Mouse (Mus musculus): ENCODE measurements around the gene Kmt5b.

The Kmt5b gene

DNA sequence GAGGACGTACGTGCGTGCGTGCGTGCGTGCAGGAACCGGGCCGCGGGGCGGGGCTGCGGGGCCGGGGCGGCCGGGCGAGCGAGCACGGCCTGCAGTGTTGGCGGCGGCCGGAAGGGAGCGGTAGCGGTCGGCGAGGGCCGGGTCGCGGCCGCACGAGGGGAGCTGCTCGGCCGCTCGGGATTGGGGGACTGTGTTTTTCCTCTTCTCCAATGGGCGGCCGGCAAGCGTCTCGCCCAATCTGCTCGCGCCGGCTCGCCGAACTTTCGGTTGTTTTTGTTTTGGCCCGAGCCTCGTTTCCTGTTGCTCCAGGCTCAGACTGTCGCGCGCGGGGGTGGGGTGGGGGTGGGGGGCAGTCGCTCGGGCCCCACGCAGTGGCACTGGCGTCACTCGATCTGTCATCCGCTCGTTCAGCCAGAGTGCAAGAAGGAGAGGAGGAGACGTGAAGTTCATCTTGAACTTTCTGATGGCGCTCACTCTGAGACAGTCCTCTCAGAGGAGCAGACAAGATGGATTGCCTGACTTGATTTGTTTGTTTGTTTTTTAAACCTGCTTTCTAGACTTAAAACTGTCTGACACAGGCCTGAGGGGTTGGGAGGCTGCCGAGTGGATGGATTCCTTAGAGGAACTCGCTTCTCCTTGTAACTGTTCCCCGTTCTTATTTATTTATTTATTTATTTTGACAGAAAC is 1.6 kb downstream of the Kmt5b start:
- peak; percentile 87 to 94 for DNase-seq

DNA sequence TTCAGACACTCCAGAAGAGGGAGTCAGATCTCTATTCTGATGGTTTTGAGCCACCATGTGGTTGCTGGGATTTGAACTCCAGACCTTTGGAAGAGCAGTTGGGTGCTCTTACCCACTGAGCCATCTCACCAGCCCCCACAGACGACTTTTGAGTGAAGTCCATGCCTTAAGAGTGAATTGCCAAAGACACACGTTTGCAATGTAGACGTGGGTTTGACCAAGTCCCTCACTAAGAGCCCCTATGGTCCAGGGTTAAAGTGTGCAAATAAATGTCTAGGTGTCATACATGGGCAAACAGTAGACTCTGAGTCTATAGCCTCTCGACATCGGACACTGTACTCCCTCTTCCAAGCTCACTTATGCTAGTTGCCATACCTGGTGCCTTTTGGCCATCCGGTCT is 2.3 kb downstream of the Kmt5b start:
- DNase-seq: no peak

DNA sequence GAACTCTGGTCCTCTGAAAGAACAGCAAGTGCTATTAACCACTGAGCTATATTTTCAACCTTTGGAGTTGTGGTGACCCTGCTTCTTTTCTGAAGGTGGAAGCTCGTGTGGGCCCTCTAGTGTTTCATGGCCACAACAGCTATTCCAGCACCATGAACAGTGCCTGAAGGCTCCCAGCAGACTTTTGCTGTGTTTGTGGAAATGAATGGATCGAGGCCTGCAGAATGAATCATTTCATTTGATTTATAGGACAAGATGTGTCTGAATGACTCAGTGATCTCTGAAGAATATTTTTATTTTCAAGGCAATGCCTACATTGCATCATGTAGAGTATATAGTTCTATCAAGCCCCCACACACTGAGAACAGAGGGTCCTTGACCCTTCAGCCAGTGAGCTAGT is 6.9 kb downstream of the Kmt5b start:
- no peak for DNase-seq

DNA sequence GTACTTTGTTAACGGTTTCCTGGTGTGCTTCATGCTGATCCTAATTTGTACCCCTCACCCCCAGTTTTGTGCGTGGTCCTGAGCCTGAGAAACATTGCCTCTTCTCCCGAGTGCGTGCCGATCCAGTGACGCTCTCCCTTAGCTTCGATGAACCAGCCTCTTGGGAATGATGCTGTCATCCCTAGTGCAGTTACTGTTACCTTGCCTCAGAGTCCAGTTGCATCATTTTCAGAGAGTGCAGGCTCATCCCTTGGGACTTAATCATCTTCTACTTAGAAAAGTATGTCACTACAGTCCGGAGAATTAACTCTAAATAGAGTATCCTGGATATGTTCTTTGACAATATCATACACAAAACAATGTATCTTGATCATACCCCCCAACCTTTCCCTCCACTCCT is 11.5 kb downstream of the Kmt5b start:
- DNase-seq: no peak

DNA sequence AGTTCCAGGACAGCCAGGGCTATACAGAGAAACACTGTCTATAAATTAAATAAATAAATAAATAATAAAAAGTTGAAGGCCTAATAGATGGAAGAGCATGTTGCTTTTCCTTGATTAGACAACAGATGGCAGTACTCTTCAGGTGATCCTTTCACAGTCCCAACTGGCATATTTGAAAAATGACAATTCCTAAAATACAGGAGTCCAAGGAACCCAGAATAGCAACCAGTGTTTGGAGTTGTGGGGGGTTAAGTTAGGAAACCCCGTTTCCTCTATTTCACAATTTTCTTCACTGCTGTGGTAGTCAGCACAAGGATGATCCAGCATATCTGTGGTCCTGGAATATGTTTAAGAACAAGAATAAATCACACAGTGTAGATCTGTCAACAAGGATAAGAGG is 22.9 kb downstream of the Kmt5b start:
- DNase-seq: no peak

DNA sequence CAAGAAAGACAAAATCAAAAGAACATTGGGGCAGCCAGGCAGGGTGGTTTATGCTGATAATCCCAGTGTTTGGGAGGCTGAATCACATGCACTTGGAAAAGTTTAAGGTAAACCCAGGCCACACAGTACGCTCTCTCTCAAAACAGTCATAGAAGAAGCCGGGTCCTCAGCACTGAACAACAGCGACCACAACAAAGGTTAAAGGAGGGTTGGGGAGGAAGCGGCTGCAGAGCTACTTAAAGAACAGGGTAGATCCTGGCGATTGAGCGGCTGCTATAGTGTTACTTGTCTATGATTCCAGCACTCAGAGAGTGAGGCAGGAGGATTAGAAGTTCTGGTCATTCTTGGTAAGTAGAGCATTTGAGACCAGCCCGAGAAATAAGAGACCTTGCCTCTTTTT is 38.3 kb downstream of the Kmt5b start:
- DNase-seq: no peak

DNA sequence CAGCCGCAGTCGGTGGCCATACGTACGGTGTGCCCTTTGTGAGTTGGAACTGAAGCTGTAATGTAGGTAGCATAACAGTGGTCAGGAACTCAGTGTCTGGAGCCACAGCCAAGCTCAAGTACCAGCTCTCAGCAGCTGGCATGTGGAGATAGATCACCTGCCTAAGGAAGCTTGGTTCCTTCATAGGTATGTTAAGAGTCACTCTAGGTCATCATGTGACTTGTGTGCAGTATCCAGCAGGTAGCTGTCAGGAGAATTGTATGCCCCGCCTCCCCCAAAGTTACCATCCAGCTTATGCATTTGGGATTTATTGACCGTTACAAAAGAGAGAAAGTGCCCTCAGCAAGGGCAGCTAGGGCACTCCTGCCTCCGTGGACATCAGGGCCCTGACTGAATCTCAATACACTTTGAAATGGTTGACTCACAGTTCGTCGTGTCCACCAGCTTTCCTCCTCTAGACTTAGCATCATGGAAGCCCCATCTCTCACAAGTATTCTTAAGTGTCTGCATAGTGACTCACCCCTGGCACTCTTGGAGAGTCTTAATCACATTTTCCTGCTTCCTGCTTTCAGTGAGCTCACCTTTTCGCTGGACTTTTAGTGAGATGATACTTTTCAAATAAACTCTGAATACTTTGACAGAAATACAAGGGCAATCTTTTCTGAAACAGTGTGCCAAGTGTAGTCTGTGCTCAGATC is 43.5 kb downstream of the Kmt5b start:
- DNase-seq: no peak

DNA sequence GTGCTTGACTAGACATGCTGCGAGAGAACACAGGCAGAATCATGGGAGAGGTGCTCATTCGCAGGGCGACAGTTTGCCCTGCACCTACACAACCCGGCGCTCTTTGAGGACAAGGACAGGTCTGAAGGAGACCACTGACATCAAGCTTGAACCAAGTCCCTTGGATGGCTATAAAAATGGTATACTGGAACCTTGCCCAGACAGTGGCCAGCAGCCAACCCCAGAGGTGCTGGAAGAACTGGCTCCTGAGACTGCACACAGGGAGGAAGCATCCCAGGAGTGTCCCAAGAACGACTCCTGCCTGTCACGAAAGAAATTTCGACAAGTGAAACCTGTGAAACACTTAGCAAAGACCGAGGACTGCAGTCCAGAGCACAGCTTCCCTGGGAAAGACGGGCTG is 47.2 kb downstream of the Kmt5b start:
- no peak for DNase-seq

DNA sequence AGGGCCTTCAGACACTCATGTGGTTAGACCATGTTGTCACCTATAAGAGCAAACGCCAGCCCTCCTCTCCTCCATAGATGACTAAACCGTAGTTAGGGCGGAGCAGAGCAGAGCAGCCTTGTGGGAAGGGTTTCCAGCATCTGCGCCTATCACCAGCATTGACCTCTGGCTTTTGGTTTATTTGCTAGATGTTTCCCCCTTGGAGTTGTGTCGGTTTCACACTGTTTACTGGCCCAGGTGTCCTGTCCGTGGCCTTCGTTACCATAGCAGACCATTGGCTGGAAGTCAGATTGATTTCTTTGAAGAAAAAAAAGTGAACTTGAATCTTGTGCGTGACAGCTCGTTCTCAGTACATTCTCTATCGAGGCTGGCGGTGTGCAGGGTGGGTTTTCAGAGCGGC is 48.6 kb downstream of the Kmt5b start:
- no peak for DNase-seq

DNA sequence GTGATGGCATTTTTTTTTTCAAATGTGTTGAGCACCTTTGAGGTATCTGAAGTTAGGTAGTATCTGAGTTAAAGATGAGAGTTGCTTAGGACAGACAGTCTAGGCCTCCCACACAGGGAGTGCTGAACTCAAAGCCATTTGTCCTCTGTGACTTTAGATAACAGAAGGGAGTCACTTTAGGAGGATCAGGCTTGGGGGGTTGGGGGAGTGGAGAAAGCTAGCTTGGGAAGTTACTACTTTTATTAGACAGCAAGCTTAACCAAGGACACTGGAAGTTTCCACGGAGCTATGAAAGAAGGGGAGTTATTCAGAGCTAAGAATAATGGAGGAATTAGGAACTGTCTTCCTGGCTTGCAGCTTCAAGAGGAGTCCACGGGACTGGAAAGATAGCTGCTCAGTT is 51.9 kb downstream of the Kmt5b start:
- no peak for DNase-seq

DNA sequence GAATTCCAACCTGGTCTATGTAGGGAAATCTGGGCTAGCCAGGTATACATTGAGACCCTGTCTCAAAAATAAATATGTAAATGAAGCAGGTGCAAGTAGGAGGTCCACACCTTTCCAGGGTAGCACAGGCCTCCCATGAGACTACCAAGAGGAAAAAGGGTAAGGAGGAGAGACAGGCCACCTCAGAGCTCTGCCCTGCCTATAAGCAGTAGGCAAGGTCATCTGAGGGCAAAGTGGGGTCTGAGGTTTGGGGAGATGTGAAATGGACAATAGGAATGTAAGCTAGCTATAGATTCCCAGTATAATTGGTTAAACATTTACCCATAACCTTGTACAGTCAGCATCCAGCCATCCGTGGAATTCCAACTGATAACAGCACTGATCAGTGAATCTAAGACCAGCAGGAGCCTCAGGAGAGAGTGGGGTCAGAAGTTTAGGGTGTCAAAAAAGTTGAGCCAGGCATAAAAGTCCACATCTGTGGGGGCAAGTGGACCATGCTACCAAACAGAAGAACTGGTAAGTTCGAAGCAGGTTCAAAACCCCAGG is 52.8 kb downstream of the Kmt5b start:
- DNase-seq: no peak

DNA sequence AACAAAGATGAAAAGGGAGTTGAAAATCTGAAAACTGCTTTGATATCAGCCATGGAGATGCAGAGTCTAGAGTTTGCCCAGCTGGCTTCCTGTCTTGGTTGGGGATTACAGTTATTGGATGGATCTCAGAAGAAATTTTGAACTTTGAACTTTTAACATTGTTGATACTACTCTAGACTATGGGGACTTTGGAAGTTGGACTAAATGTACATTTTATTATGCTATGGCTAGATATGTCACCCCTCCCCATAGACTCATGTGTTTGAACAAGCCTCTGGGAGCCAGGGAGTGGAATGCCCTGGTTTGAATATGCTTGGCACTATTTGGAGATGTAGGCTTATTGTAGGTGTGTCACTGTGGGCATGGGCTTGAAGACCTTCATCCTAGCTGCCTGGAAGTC is 57.8 kb downstream of the Kmt5b start:
- no peak for DNase-seq

DNA sequence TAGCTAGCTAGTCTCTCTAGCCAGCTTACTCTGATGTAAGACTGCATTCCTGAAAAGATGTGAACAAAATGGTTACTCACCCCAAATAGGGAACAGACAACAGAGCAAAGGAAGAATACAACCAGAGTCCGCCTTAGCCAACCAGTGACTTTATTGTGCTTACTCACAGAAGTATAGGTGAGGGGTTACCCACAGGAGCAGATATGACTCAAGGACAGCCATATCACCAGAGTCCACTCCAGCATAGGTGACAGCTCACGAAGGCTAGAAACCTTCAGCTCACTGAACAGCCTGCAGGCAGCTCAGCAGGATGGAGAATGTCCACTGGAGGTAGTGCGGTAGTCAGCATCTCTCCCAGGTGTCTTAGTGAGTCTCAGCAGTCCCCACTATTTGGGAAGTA is 62.6 kb downstream of the Kmt5b start:
- DNase-seq: no peak

DNA sequence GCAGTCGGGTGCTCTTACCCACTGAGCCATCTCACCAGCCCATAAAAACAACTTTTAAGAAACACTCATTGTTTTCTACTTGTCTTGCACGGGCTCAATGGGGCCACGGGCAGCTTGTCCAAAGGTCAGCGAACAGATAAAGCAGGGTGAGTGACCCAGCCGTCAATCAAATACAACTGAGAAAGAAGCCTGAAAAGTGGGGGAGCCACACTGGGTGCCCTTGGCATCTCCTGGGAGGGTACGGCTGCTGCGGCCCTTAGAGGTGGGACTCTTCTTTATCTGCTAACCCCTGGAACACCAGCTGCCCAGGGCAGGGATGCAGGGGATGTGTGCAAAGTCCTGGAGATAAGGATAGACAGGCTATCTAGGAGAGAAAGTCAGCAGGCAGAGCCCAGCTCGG is 64.5 kb downstream of the Kmt5b start:
- DNase-seq: no peak

DNA sequence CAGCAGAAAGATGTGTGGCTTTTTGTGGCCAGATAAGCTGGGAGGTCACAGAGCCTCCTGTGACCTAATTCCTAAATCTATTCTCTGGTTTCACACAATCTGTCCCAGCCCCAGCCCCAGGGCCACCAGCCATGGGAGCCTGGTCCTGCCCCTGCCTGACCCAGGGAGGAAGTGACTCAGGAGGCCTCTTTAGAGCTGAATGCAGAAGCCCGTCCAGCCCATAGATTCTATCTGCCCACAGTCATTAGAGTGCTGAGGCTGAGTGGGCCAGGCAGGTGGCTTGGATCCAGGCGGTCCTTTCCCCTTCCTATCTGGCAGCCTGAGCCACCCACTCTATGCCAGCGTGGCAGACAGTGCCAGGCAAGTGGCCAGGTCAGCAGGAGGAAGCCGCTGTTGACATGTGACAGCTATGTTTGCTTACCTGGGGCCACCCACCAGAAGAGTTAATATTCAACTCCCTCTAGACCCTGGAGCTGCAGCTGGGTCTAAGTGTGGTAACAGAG is 65.7 kb downstream of the Kmt5b start:
- no peak for DNase-seq

DNA sequence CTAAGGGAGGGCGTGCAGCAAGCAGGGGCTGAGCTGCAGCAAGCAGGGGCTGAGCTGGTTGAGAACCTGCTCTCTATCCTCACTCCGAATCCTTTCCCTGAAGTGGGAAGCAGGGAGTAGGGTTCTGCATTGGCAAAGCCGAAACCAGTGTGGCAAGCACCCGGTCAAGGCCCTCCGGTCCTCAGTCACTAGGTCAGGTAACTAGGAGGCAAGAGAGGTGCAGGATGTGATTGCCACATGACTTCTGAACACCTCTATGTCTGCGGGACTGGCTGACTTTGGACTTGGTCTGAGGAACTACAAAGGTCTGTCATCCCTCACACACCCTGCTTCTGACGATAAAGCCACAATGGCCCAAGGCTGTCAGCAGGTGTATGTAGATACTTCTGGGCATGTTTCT is 67.1 kb downstream of the Kmt5b start:
- no peak for DNase-seq

DNA sequence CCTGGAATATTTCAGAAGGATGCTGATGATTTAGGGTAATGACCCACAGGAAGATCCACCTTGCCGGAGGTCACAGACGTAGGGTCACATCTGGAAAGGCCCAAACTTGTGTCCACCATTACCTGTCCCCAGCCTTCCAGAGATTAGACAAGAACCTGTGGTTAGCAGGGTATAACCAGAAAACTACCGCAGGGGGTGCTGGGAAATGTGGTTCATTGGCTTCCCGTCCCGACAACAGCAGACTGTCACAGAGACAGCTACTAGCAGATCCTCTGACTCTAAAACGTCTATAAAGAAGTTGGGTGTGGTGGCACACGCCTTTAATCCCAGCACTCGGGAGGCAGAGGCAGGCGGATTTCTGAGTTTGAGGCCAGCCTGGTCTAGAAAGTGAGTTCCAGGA is 69.6 kb downstream of the Kmt5b start:
- DNase-seq: no peak

DNA sequence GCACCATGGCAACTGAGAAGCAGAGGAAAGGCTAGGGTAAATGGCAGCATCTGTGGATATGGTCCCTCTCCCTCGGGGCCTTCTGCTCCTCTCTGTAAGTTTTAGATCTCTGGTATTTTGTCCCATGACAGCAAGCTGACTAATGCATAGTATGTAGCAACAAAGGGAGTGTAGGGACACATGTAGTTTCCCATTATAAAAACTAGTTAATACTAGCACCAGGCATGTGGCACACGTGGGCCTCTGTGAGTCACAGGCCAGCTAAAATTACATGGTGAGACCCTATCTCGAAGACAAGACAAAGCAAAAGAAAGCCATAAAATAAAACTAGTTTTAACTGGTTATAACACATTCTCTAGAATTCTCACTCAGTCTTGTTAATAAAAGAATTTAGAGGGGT is 71.7 kb downstream of the Kmt5b start:
- DNase-seq: no peak

DNA sequence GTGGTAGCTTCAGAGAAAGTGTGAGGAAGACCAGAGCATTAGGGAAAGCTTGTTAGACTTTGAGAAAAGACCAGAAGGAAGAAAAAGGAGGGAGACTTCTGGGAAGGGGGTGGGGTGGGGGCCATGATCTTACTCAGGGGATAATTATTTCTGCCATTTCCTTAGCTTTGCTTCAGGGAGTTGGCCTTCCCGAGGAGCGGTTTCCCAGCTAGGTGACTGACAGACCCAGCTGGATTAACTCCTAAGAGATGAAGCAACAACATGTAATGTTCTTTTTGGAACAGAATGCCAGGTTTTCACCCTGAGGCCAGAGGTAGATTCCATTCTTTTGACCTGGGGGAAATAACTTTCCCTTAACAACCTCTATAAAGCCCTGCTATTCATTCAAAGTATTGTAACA is 72.5 kb downstream of the Kmt5b start:
- DNase-seq: no peak

DNA sequence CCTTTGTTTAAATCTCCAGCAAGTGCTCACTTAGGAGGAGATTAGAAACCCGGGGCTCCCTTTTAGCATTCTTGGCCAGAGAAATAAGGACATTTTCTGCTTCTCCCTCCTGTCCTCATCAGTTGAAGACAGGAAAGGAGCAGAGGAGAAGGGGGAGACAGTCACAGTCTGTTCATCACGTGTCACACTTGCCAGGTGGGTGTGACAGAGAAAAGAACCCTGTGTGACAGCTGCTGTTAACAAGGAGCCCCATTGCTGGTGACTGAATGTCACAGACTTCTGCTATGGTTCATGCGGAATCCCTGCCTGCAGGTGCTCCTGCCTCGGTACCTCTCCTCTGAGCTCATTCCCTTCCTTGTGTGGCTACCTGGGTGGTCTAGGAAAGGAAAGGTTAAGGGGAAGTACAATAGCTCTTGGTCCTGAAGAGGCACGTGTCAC is 73.0 kb downstream of the Kmt5b start:
- DNase-seq: no peak

DNA sequence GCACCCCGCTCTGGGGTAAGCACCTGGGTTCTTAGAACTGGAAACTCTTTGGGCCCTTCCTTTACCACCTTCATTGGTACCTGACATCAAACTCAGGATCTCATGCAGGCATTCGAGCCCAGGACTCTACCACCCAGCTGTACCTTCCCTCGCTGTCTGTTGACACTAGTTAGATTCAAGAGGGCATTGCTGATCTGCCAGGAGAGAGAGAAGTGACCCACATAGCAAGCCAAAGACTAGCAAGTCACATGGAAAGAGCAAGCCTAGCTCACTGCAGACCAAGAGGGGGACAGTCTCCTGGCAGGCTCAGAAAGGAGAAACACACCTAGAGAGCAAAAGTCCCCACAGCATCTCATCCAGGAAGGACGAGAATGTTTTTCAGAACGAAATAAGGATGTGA is 73.5 kb downstream of the Kmt5b start:
- no peak for DNase-seq

DNA sequence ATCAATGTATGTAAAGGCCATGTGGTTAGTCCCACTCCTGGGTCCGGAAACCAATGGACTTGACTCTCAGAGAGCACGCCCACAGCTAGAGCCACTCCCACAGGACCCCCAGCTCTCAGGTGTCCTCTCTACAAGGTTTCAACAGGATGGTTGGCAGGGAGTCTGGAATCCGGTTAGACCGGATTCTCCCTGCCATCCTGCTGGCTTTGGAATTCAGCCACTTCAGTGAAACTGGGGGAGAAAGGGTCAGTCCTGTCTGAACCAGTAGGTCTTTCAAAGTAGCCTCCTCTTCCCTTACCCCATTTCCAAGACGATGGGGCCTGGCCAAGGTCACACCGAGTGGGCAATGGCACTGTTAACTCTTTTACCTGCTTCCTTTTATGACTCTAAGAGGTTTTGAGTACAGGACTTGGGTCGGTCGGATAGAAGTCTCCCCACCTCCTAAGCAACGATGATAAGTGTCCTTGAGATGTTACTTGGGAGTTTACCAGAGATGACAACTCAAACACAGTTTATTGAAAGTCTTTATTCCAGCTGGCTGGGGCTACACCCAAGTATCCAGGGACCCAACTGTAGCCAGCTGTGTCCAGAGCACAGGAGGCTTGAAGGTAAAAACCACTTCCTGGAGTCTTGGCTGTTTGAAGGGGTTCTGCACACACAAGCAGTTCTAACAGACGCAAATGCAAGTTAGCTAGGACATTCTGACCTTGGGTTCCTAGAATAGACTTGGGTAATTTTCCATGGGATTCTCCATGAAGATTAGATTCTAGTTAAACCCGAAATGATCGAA is 75.3 kb downstream of the Kmt5b start:
- DNase-seq: no peak

DNA sequence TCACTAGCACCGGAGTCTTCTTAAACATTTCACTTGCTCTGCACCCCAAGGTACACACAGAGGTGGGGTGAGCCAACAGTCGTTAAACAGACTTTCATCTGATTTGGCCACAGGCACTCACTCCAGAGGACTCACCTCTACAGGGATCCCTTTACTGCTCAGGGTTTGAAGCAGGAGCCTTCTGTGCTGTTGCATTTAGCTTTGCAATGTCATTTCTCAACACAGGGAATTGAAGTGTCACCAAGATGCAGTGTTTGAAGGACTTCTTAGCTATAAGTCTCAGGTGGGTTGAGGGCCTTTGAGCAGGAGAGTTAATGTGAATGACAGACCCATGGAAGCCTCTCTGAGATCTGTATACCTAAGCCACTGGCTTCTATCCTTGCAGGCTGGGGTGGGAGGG is 76.4 kb downstream of the Kmt5b start:
- DNase-seq: no peak

DNA sequence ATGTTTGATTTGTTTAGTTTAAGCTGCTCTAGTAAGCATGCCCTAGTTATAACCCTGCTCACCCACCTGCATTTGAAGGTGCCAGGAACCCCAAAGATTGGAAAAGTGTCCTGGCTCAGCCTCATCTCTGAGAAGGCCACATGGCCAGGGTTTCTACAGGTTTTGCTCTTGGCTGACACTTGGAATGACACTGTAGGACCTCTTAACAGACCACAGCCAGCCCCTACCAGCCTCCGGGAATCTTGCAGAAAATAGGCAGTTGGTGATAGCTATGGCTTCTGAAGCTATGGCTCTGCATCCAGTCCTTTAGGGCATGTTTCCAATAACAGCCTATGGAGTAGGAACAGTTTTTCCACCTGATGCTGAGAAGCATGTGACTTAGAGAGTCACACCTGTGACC is 77.6 kb downstream of the Kmt5b start:
- DNase-seq: no peak
